28 mouse cellular contexts compared by ENCODE assay signal in the genomic region with DNA sequence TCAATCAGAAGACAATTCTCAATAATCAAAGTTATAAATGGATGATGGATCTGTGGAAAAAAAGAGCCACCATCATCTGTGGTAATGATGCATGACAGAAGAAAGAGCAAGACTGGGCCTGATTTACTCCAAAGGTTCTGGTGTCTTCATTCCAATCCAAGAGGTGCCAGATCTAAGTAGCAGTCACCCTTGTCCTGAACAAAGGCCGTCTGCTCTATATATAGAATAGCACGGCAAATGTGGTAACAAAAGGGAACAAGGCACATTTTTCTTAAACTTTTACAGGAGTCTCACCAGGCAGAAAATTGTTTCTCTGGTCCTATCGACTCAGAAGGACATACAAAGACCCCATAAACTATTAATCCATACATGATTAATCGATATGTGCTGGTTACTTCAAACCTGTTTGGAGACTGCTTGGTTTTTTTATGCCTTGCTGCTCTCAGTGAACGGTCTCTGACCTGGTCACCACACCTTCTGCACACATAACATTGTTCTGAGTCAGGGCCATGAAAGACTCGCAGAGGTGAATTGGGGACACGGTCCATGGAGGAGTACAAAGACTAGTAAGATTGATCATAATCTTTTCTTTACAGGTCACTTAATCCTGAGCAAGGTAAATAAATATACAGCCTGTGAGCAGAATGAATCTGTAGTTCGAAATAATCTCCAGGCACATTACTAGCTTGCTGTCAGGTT. TPM values are rescaled to one million over a fixed set of nuclear protein-coding genes. Genes with fewer than 3 reads are reported as not detected.
DNase-seq lines count a peak whose midpoint lies in the region; ATAC-seq and TF ChIP-seq lines count a peak whose summit lies in the region.
"Had no signal": no experiment of that assay in that cellular context is flagged by ENCODE, and none has a peak within 500 bp of the region (broad histone marks: within the 10 kb centered on the region; RNA-seq: fewer than 3 reads in every experiment).

No protein-coding gene starts in this region.

- H3K27me3 ChIP-seq in kidney, adult 2 months (replicated peaks; ENCODE audit: control insufficient read depth, insufficient read depth, low read length), result no peaks in the 10 kb centered on the region
- no peaks in the 10 kb centered on the region for H3K27me3 ChIP-seq in intestine, embryonic 16.5 days (replicated peaks; ENCODE audit: control insufficient read depth, insufficient read depth, low read length)
- no peaks in the 10 kb centered on the region for H3K27me3 ChIP-seq in kidney, embryonic 16.5 days (ENCODE audit: insufficient read depth, low read length)
- H3K27me3 ChIP-seq in small intestine, adult 2 months (ENCODE audit: control insufficient read depth, insufficient read depth, low read length), result no peaks in the 10 kb centered on the region
- H3K27me3 ChIP-seq: CH12.LX; embryonic facial prominence, embryonic 12.5 days; heart, embryonic 13.5 days; hindbrain, embryonic 12.5 days; liver, embryonic 13.5 days had no signal

- intact Hi-C loops in heart, postnatal 14 days (cut with DNase I), result no loop called here

- no peak overlapping the region for H3K27ac ChIP-seq in kidney, adult 2 months (ENCODE audit: insufficient read depth, low read depth, low read length)
- no peak overlapping the region for H3K27ac ChIP-seq in intestine, embryonic 16.5 days (ENCODE audit: low read length)
- 0 out of 2 replicates have a peak overlapping the region, but pooled peaks have one; percentile 50 for H3K27ac ChIP-seq in kidney, embryonic 16.5 days (ENCODE audit: low read length)
- peak overlapping the region; percentile 84 for H3K27ac ChIP-seq in small intestine, adult 2 months (ENCODE audit: insufficient read depth, low read depth, low read length)
- H3K27ac ChIP-seq: embryonic facial prominence, embryonic 12.5 days; gastrocnemius, adult 2 months; heart, embryonic 13.5 days; hindbrain, embryonic 12.5 days; left cerebral cortex, adult 2 months; liver, embryonic 13.5 days had no signal

- H3K4me1 ChIP-seq in kidney, adult 2 months (ENCODE audit: control insufficient read depth, insufficient read depth, low read length), result peaks cover 4% of the 10 kb centered on the region; the same call in 1 of the 2 replicates
- no peaks in the 10 kb centered on the region for H3K4me1 ChIP-seq in intestine, embryonic 16.5 days (ENCODE audit: control insufficient read depth, insufficient read depth, low read length)
- H3K4me1 ChIP-seq in kidney, embryonic 16.5 days (ENCODE audit: insufficient read depth, low read length), result peaks cover 5% of the 10 kb centered on the region; the same call in 1 of the 2 replicates
- peaks cover 7% of the 10 kb centered on the region; the same call in 1 of the 2 replicates for H3K4me1 ChIP-seq in small intestine, adult 2 months (ENCODE audit: control insufficient read depth, insufficient read depth, insufficient read length, low read length)
- H3K4me1 ChIP-seq: embryonic facial prominence, embryonic 12.5 days; hindbrain, embryonic 12.5 days; liver, embryonic 13.5 days had no signal

- no peaks in the 10 kb centered on the region for H3K9me3 ChIP-seq in intestine, embryonic 16.5 days (ENCODE audit: control insufficient read depth, low read length)
- H3K9me3 ChIP-seq in kidney, embryonic 16.5 days (ENCODE audit: low read length), result no peaks in the 10 kb centered on the region
- H3K9me3 ChIP-seq: embryonic facial prominence, embryonic 12.5 days; G1E; heart, embryonic 13.5 days; hindbrain, embryonic 12.5 days; liver, embryonic 13.5 days; megakaryocyte, embryonic 14.5 days had no signal

- WGBS in kidney, adult 2 months, result 38% methylated on average over 8 of the region's 8 CpGs
- 57% methylated on average over 8 of the region's 8 CpGs for WGBS in intestine, embryonic 16.5 days
- WGBS in kidney, embryonic 16.5 days, result 40% methylated on average over 8 of the region's 8 CpGs
- 29% methylated on average over 8 of the region's 8 CpGs for WGBS in small intestine, adult 2 months

- no peak for TF ChIP-seq CTCF in kidney, adult 2 months (conservative IDR thresholded peaks at IDR 0.05; ENCODE audit: insufficient read depth, insufficient read length, low read depth, low read length)
- no peak for TF ChIP-seq CTCF in small intestine, adult 2 months (IDR thresholded peaks at IDR 0.05; ENCODE audit: extremely low read depth, insufficient read length, insufficient replicate concordance, low read depth, low read length)

- H3K9ac ChIP-seq in intestine, embryonic 16.5 days (ENCODE audit: low read depth, low read length), result no peak overlapping the region
- no peak overlapping the region for H3K9ac ChIP-seq in kidney, embryonic 16.5 days (replicated peaks; ENCODE audit: low read length)
- H3K9ac ChIP-seq: embryonic facial prominence, embryonic 12.5 days; forebrain, postnatal 0 days; heart, embryonic 13.5 days; hindbrain, embryonic 12.5 days; liver, embryonic 13.5 days had no signal

- no peak overlapping the region for H3K4me2 ChIP-seq in intestine, embryonic 16.5 days (ENCODE audit: low read depth, low read length)
- no peak overlapping the region for H3K4me2 ChIP-seq in kidney, embryonic 16.5 days (replicated peaks; ENCODE audit: low read depth, low read length)
- H3K4me2 ChIP-seq: embryonic facial prominence, embryonic 12.5 days; heart, embryonic 13.5 days; hindbrain, embryonic 12.5 days; liver, embryonic 13.5 days had no signal

- peak; percentile 69 for ATAC-seq in intestine, embryonic 16.5 days
- peak; percentile 90 for ATAC-seq in kidney, embryonic 16.5 days (ENCODE audit: low FRiP score, low TSS enrichment)
- ATAC-seq: activated CD4-positive, CD25-positive, alpha-beta regulatory T cell, adult 4 months; forebrain, postnatal 0 days; inflammation-experienced regulatory T-cells, adult 6 months had no signal

- no peak overlapping the region for H3K4me3 ChIP-seq in kidney, adult 2 months (ENCODE audit: insufficient read depth, low read depth, low read length)
- no peak overlapping the region for H3K4me3 ChIP-seq in intestine, embryonic 16.5 days (ENCODE audit: low read length)
- H3K4me3 ChIP-seq in kidney, embryonic 16.5 days (ENCODE audit: low read length), result no peak overlapping the region
- H3K4me3 ChIP-seq in small intestine, adult 2 months (ENCODE audit: low read depth, low read length), result no peak overlapping the region
- H3K4me3 ChIP-seq: embryonic facial prominence, embryonic 12.5 days; gastrocnemius, adult 2 months; heart, embryonic 13.5 days; hindbrain, embryonic 12.5 days; left cerebral cortex, adult 2 months; liver, embryonic 13.5 days; megakaryocyte, embryonic 14.5 days had no signal

- H3K36me3 ChIP-seq in kidney, adult 2 months (ENCODE audit: control insufficient read depth, insufficient read depth, low read length), result no peaks in the 10 kb centered on the region
- H3K36me3 ChIP-seq in intestine, embryonic 16.5 days (ENCODE audit: control insufficient read depth, insufficient read depth, low read length), result no peaks in the 10 kb centered on the region
- no peaks in the 10 kb centered on the region for H3K36me3 ChIP-seq in kidney, embryonic 16.5 days (ENCODE audit: insufficient read depth, low read length)
- H3K36me3 ChIP-seq in small intestine, adult 2 months (ENCODE audit: control insufficient read depth, insufficient read depth, low read length), result no peaks in the 10 kb centered on the region
- H3K36me3 ChIP-seq: embryonic facial prominence, embryonic 12.5 days; G1E; heart, embryonic 13.5 days; hindbrain, embryonic 12.5 days; liver, embryonic 13.5 days had no signal

- TF ChIP-seq POLR2A in kidney, adult 2 months (IDR thresholded peaks at IDR 0.05; ENCODE audit: low read depth, low read length), result no peak
- no peak for TF ChIP-seq POLR2A in small intestine, adult 2 months (IDR thresholded peaks at IDR 0.05; ENCODE audit: low read depth, low read length)

- DNase-seq in kidney, adult 2 months, result peak; percentile 57
- DNase-seq in kidney, adult 18-20 months, result no peak
- DNase-seq in embryo, embryonic 10 days (ENCODE audit: low spot score), result no peak
- no peak for DNase-seq in heart, postnatal 14 days
- DNase-seq in frontal cortex, postnatal 36 days (ENCODE audit: low spot score in 2 of 2), result no peak
- DNase-seq: adrenal gland, adult 8-10 months; cerebellum, adult 18-20 months; cerebellum, postnatal 14 days; forebrain, postnatal 0 days; gastrocnemius, adult 2 months; heart, adult 11 months; liver, embryonic 13.5 days; lung, adult 2 months; lung, postnatal 14 days; midbrain, embryonic 14.5 days; thymus, postnatal 14 days had no signal

RNA-seq across cellular contexts. Expression of gene Jak2, which starts 35.7 kb away (rescaled TPM):
- polyA plus RNA-seq in kidney, adult 2 months (2012; rRNA removed), result 6.5 and 7.0 TPM in 2 replicates
- polyA plus RNA-seq in intestine, embryonic 16.5 days (2015; fragmentation: Nextera tagmentation; extraction: Ambion mirVana), result 3.0 and 3.7 TPM in 2 replicates
- 4.6 and 5.7 TPM in 2 replicates for polyA plus RNA-seq in kidney, embryonic 16.5 days (2015; fragmentation: Nextera tagmentation; extraction: Ambion mirVana)
- 4.0 and 14.5 TPM in 2 replicates for polyA plus RNA-seq in small intestine, adult 2 months (2012; rRNA removed)
- total RNA-seq in heart, postnatal 14 days (2021), result 10 to 100 TPM; 14.5 to 15.2 TPM

Comparison
In these comparisons a context has a peak if more than half of its experiments do, and no peak if none do; other contexts are left out.
1. H3K27ac ChIP-seq: peak in kidney, embryonic 16.5 days (single experiment) and small intestine, adult 2 months (single experiment); none in kidney, adult 2 months (single experiment) and intestine, embryonic 16.5 days (single experiment).